Mouse (Mus musculus): ENCODE data around the gene Aimp2. TPM values are rescaled to one million over a fixed set of nuclear protein-coding genes. Genes with fewer than 3 reads are reported as not detected.

Aimp2 gene
- polyA plus RNA-seq (2014; fragmentation: Illumina TruSeq; extraction: RNeasy Lipid Tissue Mini Kit (QIAGEN cat#74804); ENCODE audit: low read depth, low replicate concordance) = 25.0 TPM

DNA sequence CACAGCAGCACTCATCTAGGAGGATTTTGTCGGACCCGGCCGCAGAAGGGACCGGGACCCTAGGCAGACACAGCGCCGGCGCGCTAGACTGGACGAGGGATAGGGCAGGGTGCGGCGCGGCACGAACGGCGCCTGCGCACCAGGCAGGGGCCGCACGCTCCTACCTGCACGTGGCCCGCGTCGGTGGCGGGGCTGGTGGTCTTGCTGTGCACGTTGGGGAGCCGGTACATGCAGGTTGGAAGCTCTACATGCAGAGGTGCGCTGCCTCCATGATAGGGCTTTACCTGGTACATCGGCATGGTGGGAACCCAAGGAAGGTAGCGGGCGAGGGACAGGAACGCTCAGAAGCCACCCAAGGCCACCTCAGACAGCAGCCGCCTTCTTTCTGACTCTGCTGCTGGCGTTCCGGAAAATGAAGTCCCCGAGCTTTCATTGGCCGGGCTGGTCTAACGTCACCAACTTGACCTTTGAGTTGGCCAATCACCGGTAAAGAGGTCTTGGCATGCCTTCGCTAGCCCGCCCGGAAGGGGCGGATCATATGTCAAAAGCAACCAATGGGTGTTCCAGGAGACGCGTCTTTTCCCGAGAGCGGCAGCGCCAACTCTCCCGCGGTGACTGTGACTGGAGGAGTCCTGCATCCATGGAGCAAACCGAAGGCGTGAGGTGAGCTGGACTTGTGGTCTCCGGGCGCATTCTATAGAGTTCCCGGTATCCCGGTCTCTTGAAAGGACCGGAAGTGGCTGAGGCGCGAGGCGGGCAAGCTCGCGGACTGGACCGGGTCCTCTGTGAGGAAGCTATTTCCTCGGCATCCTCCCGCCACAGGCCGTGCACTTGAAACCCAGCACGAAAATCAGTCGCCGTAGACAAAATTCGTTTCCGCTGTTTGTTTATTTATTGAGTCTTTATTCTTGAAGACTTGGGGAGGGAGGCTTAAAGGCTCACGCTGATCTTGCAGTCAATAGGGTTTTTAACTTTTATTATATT lies at the start of gene Aimp2, which contains the start of gene Pms2:
Gene Aimp2, minus strand, starts transcription at position 431 of the 984 bp plus-strand sequence.
Gene Pms2, plus strand, starts transcription at position 548 of the 984 bp plus-strand sequence.

DNA sequence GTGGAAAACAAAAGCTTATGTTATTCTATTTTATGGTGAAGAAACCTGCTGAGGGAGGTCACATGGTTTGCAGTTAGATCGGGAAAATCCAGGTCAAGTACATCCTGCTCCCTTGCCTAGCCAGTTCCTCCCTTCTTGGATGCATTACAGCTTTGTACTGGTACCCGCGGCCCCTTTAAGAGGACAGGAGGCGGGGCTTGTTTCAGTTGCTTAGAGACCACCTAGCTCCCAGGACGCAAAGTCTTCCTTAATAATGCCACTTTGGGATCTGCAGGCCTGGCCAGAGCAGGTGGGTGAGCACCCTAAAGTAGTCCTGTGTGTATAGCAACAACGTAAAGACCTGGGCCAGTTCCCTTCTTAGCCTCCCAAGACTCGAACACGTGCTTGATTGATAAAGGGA lies 23.2 kb upstream of the Aimp2 start, which contains the start of gene Rsph10b:
Gene Rsph10b, plus strand, starts transcription at position 205 of the 400 bp plus-strand sequence.

DNA sequence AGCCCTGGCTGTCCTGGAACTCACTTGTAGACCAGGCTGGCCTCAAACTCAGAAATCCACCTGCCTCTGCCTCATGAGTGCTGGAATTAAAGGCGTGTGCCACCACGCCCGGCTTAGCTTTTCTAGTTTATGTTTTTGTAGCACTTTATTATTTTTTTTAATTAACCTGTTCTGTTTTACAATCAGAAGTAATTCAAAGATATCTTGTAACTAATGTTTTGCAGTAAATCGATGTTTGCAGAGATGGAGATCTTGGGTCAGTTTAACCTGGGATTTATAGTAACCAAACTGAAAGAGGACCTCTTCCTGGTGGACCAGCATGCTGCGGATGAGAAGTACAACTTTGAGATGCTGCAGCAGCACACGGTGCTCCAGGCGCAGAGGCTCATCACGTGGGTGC lies 18.2 kb upstream of the Aimp2 start, which contains the start of gene Gm42421:
Gene Gm42421, plus strand, starts transcription at position 301 of the 400 bp plus-strand sequence.

DNA sequence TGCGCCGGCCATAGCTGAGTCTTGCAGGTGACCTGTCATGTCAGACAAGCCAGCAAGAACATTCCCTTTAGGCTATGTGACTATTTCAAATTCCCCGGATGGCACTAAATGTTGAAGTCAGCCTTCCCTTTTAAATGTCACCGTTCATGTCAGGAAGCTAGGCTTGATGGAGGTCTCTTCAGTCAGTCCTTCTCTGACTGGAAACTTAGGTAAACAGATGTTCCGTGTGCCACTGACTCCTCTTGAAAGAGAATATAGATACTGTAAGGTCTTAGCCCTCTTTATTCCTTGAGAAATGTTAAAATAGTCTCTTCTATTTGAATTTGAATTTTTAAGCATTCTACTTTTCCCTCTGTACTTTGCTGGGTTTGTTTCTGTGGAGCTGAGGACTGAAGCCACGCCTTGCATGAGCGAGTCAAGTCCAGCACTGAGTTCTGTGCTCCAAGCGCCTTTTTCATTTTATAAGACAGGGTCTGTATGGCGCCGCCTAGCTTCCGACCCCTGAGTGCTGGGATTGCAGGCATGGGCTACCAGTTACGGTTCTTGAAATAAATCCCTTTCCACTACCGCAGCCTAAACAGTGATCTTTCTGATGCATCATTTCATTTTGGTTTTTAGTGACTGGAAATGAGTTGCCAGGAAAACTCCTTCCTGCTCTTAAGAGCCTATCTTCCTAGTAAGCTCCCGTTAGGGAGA lies 11.9 kb downstream of the Aimp2 start, which contains the start of gene Ankrd61:
Gene Ankrd61, minus strand, starts transcription at position 51 of the 696 bp plus-strand sequence.

Other genes with a start within 250 kb of the Aimp2 start
- 10.6 TPM for gene Usp42, start 177.6 kb downstream of the Aimp2 start, polyA plus RNA-seq (2014; fragmentation: Illumina TruSeq; extraction: RNeasy Lipid Tissue Mini Kit (QIAGEN cat#74804); ENCODE audit: low read depth, low replicate concordance)
- 25.0 TPM for gene Eif2ak1, start 92.1 kb downstream of the Aimp2 start, polyA plus RNA-seq (2014; fragmentation: Illumina TruSeq; extraction: RNeasy Lipid Tissue Mini Kit (QIAGEN cat#74804); ENCODE audit: low read depth, low replicate concordance)
- gene Ankrd61, start 12.2 kb downstream of the Aimp2 start, polyA plus RNA-seq (2014; fragmentation: Illumina TruSeq; extraction: RNeasy Lipid Tissue Mini Kit (QIAGEN cat#74804); ENCODE audit: low read depth, low replicate concordance) = 3.3 TPM
- gene Pms2, start 117 bp upstream of the Aimp2 start, polyA plus RNA-seq (2014; fragmentation: Illumina TruSeq; extraction: RNeasy Lipid Tissue Mini Kit (QIAGEN cat#74804); ENCODE audit: low read depth, low replicate concordance) = 6.5 TPM
- not detected for gene Gm42421, start 18.3 kb upstream of the Aimp2 start, polyA plus RNA-seq (2014; fragmentation: Illumina TruSeq; extraction: RNeasy Lipid Tissue Mini Kit (QIAGEN cat#74804); ENCODE audit: low read depth, low replicate concordance)
- gene Rsph10b, start 23.2 kb upstream of the Aimp2 start, polyA plus RNA-seq (2014; fragmentation: Illumina TruSeq; extraction: RNeasy Lipid Tissue Mini Kit (QIAGEN cat#74804); ENCODE audit: low read depth, low replicate concordance) = 6.7 TPM
- 50.8 TPM for gene Ccz1, start 105.0 kb upstream of the Aimp2 start, polyA plus RNA-seq (2014; fragmentation: Illumina TruSeq; extraction: RNeasy Lipid Tissue Mini Kit (QIAGEN cat#74804); ENCODE audit: low read depth, low replicate concordance)
- gene Ocm, start 116.8 kb upstream of the Aimp2 start, polyA plus RNA-seq (2014; fragmentation: Illumina TruSeq; extraction: RNeasy Lipid Tissue Mini Kit (QIAGEN cat#74804); ENCODE audit: low read depth, low replicate concordance) = not detected
- gene Lmtk2, start 190.6 kb upstream of the Aimp2 start, polyA plus RNA-seq (2014; fragmentation: Illumina TruSeq; extraction: RNeasy Lipid Tissue Mini Kit (QIAGEN cat#74804); ENCODE audit: low read depth, low replicate concordance) = 9.7 TPM